Mouse (Mus musculus) olfactory bulb, adult 2 months (tissue): ENCODE measurements around the gene Gbp5. TPM values are rescaled to one million over a fixed set of nuclear protein-coding genes. Genes with fewer than 3 reads are reported as not detected.
"Not testable (repeated sequence)": the region's sequence is repeated elsewhere in the genome, so short reads cannot be mapped to it uniquely, and the experiment has no call there.

Experiments used
- H3K27ac ChIP-seq: fragments of 200-500 bp; 2 replicates; pipeline ENCODE4 v1.5.1; 2012; ENCODE audit warnings: low read depth, low read length; ENCODE audit not compliant: insufficient read depth
- H3K4me1 ChIP-seq: fragments of 200-500 bp; 2 replicates; pipeline ENCODE4 v1.6.1; 2012; ENCODE audit warnings: low read length; ENCODE audit not compliant: control insufficient read depth, insufficient read depth
- H3K4me3 ChIP-seq: fragments of 200-500 bp; 2 replicates; pipeline ENCODE4 v1.5.1; 2012; ENCODE audit warnings: mild to moderate bottlenecking, low read depth, low read length, moderate library complexity; ENCODE audit not compliant: insufficient read depth
- CTCF ChIP-seq: fragments of 200-500 bp; IDR thresholded peaks from 2 replicates; pipeline ENCODE4 v1.5.1; 2012; ENCODE audit warnings: low read depth, mild to moderate bottlenecking, low read length, moderate library complexity; ENCODE audit not compliant: insufficient read depth
- POLR2A ChIP-seq: fragments of 200-500 bp; IDR thresholded peaks from 2 replicates; pipeline ENCODE4 v1.6.1; 2012; ENCODE audit warnings: mild to moderate bottlenecking, low read depth, low read length, moderate library complexity; ENCODE audit not compliant: insufficient read depth
- WGBS: fragments of 180-500 bp; shearing (Covaris S2); methylation state at CpG from one replicate; pipeline ENCODE4 v1.1.7; 2018; 5-methylcytosine and 5-hydroxymethylcytosine counted together
- polyA plus RNA-seq: library from polyadenylated mRNA; stranded (reverse); fragments of >200 nt; gene quantifications from 2 replicates; pipeline ENCODE4 v1.2.4, GENCODE M21; 2012; ENCODE audit warnings: low replicate concordance; ENCODE audit not compliant: missing spikeins, insufficient read depth, insufficient read length

Gbp5 gene
- polyA plus RNA-seq, 1 experiment = not detected

- Histone ChIP-seq H3K4me3 (no peak overlapping the region), H3K4me1 (peaks cover 4% of the 10 kb centered on the region; the same call in 1 of the 2 replicates), H3K27ac (no peak overlapping the region)
- WGBS = 85% methylated on average over 14 of the region's 14 CpGs
- TF ChIP-seq POLR2A (no peak), CTCF (no peak)
Measured at GRCm38 (mm10) chr3:142561045-142561646, 67.4 kb downstream of the Gbp5 start.

- H3K4me1 ChIP-seq = peaks cover 4% of the 10 kb centered on the region; the same call in 1 of the 2 replicates
- no peak overlapping the region for H3K4me3 ChIP-seq
- TF ChIP-seq POLR2A (no peak), CTCF (no peak)
- 93% methylated on average over 7 of the region's 7 CpGs for WGBS
- no peak overlapping the region for H3K27ac ChIP-seq
Measured at GRCm38 (mm10) chr3:142561666-142562065, 67.9 kb downstream of the Gbp5 start.

- not testable (repeated sequence) for H3K4me1 ChIP-seq, H3K27ac ChIP-seq, H3K4me3 ChIP-seq
- whole genome bisulfite sequencing = 63% methylated on average over 5 of the region's 5 CpGs
Measured at GRCm38 (mm10) chr3:142567490-142567889, 73.7 kb downstream of the Gbp5 start.

- no peak for TF ChIP-seq POLR2A
- TF ChIP-seq CTCF = no peak
- Histone ChIP-seq H3K4me1 (no peaks in the 10 kb centered on the region), H3K4me3 (no peak overlapping the region), H3K27ac (no peak overlapping the region)
- WGBS = 90% methylated on average over 4 of the region's 4 CpGs
Measured at GRCm38 (mm10) chr3:142570738-142571137, 77.0 kb downstream of the Gbp5 start.

Other genes starting within 250 kb of the Gbp5 start
- gene Pdlim5, start 98.3 kb upstream of the Gbp5 start, polyA plus RNA-seq = not detected in 2 replicates
- gene Gbp7, start 36.4 kb downstream of the Gbp5 start, polyA plus RNA-seq = not detected in 2 replicates
- gene Gbp3, start 66.0 kb downstream of the Gbp5 start, polyA plus RNA-seq = not detected in 2 replicates
- not detected in 2 replicates for gene Gbp2b, start 100.9 kb downstream of the Gbp5 start, polyA plus RNA-seq
- gene Gbp2, start 126.6 kb downstream of the Gbp5 start, polyA plus RNA-seq = not detected in 2 replicates
- gene Kyat3, start 207.1 kb downstream of the Gbp5 start, polyA plus RNA-seq = not detected in 2 replicates